Mouse (Mus musculus) spleen, postnatal 4 days (tissue): Measurements from ENCODE around the gene Ccdc188.
A peak's percentile ranks its signal among the peaks of the same experiment; 100 is the strongest.

ENCODE experiments used
- DNase-seq, 2 experiments: peaks; one replicate each; pipeline ENCODE4 v3.0.0; 2022; ENCODE audit warnings: low spot score in 2 of 2

Gene Ccdc188

DNA sequence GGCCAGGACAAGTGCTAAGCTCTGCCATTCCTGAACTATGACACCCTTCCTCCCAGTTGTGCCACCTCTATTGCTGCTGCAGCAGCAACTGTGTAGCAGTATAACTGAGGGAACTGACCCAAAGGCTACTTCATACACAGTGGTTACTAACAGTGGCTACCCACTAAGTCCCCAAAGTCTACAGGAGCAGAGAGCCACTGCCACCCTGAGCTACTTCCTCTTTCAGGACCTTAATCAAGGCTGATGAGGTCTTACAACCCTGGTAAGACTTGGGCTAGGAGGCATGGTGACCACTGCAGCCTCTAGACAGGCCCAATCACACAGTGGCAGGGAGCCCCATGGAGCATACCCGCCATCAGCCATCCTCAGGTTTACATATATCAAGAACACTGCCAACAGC lies 15.6 kb upstream of the Ccdc188 start:
- no peak for DNase-seq

DNA sequence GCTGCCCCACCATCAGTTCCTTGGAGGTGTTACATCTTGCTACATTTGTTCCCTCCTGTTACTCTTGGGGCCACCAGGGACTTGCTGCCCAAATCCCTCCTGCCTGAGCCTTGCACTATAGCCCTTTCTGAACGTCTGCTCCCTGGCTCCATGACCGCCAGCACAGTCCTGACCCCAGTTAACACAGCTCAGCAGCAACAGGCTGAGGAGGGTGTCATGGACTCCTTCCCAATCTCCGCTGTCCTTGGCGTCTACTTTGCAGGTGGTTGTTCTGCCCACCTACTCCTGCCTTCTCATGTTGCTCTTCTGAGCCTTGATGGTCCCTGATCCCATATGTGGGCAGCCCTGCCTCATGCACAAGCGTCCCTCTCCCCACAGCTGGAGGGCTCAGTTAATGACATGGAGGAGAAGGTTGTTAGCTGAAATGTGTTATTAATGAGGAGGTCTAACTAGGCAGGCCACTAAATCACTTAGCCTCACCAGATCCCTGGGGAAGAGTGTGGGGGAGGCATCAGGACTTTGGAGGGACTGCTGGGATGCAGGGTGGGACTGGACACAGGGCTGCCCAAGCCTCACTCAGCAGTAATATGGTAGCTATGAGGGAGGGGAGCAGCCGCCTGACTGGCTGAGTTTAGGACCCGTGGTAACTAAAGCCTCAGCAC lies 14.1 kb upstream of the Ccdc188 start:
- no peak for DNase-seq

DNA sequence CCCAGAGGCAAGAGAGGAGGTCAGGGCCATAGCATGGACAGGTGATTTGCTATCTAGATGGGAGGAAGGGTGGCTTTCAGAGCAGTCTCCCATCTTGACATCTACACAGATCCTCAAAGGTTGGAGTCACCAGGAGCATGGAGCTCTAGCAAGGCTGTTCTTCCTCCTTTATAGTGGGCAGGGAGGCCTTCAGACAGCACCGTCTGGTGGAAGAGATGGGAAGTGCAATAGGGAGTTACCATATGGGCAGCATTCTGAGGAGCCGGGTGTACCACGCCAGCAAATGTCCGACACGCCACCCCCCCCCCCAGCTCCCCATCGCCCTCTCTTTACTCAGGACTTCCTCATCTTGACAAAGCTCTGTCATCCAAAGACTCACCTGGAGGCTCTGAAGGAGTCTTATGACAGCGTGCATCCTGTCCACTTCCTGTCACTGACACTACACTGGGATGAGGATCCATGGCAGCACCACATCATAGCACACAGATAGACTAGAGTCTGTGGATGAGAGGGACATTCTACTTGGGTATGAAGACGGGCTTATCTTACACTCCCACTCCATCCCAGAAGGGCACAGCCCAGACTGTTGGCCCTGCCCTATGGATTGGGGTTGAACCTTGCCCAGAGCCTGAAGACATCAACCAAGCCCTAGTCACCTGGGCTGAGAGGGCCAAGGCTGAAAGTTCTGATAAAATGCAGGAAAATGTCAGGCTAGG lies 6.8 kb upstream of the Ccdc188 start:
- DNase-seq = peak; percentile 66 to 87

DNA sequence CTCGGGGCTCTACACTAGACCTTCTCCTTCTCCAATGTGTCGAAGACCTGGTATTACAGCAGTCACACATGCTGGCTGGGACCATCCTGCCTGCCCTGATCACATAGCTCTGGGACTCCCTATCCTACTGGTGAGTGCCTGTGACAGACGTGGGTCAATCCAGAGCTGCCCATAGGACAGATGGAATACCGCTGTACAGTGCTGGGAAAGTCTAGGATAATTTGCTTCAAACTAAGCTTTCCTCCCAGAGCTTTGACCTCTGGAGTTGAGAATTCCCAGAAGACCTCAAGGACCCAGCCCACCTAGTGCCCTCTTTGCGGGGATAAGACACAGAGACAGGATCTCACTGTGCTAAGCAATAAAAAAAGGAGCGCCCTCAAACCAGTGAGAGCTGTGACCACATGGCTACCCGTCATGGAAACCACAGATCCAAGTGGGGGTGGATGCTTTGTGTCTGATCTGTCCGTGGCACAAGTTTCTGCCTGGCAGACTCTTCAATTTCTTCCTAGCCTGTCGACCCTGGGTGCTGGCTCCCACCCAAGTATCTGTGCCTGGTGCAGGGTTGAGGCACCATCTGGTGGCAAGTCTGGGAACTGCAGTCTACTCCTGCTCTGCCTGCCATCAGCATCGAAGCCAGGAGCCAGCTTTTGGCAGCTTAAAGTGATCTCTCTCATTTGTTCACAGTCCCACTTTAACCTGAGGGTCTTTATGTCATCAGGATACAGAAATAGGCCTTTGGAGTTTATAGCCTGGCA lies 6.1 kb upstream of the Ccdc188 start:
- peak; percentile 79 to 92 for DNase-seq

DNA sequence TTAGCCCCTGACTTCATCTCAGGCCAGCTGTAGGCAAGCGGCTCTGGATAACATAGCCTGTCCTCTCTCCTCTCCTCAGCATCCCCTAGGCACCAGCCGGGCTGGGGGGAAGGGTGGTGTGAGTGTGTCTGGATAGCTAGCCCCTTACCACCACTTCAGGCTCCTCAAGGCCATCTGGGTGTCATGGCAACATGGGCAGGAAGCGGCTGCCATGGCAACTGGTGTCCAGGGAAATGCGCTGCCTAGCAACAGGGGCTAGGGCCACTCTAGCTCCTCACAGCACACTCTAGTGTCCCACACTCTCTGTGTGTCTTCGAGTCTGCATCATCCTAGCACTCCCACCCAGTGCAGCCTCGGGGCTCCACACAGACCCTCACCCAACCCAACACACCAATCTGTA lies 4.0 kb upstream of the Ccdc188 start:
- no peak for DNase-seq

DNA sequence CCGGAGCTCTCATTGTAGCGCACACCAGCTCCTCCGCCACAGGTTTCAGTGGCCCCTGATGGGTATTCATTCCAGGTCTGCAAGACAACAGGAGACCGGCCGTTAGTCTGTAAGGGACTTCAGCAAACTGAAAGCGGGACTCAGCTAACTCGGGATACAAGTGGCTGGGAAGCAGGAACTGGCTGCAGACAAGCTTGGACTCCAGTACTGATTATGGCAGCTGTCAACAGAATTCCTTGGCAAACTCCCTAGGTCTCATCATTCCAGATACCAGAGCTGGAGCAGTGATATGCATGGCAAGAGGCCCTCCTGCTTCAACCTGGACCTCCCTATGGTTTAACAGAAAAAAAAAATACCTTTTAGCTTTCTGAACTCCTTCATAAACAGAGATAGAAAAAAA lies 2.8 kb upstream of the Ccdc188 start:
- DNase-seq = no peak

DNA sequence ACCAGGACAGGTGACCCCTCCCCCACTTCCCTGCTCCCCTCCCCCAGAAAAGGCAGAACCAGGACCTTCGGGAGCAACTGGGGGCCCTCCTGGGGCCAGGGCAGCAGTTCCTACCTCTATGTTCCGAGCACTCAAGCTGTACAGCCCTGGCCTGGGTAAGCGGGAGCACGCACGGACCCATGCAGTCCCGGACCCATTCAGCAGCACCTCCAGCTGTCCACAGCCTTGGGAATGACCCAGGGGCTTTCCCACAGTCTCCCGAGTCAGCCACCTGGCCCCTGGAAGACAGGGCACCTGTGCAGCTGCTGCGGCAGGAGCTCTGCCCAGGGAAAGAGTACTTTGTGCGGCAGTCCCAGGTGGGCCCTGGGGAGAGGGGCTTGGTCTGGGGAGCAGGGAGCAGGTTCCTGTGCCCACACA lies 909 bp downstream of the Ccdc188 start:
- DNase-seq = no peak

DNA sequence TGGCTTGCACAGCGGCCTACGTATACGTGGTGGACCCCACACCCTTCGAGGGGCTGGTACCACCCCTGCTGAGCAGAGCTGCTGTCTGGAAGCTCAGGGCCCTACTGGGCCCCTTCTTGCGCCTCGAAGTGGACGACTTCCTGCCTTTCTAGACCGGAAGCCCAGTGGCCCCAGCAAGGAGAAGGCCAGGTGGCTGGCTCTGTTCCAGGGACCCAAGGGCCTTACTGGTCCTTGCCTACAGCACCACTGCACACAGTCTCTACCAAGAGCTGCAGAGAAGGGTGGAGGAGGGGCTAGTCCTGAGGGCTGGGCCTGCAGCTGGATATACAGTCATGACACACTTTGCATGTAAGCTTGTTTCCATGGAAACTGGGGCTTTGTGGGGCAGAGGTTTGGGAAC lies 2.3 kb downstream of the Ccdc188 start:
- DNase-seq = peak; percentile 34 to 74

DNA sequence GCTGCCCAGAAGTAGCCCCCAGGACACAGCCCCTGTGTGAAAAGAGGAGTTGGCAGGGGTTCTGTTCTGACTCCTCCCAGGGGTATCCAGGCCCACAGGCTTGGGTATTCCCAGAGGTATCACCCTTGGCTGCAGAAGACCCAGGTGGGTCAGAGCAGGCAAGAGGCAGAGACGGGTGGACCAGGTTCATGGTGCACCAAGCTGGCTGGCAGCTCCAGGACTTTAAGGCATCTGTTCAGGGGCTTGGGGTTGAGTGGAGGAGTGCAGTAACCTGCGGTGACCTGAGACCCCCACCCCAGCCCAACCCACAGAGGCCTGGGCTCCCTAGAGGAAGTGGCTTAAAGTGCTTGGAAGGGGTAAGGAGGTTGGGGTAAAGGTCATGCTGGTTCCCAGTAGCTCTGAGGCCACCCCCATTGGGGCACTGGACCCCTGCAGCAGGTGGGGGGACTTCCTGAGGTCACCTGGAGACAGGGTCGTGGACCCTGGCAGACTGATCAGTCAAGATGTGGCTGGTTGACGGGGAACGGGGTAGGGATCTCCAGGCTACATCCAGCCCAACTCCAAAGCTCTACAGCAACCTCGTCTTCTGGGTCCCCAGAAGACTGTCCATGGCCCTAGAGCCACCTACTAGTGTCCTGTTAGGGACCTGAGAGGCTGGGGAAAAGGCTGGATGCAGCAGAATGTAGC lies 3.3 kb downstream of the Ccdc188 start:
- no peak for DNase-seq

DNA sequence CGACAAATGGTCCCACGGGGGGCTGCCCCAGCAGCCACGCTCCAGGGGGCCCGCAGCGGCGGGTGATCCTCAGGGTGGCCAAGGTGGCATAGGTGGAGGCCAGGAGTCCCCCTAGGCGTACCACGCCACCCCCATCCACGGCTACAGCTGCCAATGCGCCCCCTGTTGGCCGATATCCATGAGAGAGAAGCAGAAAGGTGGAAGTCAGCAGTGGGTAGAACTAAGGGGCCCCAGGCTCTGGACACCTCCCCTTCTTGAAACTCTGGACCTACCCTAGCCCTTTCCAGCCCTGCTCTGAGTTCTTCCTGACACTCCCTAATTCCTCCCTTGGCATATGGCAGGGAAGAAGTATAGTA lies 3.8 kb downstream of the Ccdc188 start:
- no peak for DNase-seq

DNA sequence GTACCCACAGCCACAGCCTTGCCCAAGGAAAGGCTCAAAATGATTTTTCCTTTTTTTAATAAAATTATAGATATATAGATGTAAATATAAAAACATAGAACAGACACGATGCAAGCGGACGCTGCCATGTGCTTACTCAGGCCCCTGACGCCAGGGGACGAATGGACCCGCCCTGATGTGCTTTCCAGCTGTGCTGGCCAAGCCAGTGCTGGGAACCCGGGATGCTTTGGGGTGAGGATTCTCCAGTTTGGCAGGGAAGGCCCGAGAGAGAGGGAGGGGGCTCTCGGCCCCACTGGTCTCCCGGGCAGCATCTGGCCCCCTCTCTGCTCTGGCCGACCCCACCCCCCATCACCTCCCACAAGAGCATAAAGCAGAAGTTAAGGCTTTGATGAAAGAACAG lies 4.5 kb downstream of the Ccdc188 start:
- DNase-seq = no peak

DNA sequence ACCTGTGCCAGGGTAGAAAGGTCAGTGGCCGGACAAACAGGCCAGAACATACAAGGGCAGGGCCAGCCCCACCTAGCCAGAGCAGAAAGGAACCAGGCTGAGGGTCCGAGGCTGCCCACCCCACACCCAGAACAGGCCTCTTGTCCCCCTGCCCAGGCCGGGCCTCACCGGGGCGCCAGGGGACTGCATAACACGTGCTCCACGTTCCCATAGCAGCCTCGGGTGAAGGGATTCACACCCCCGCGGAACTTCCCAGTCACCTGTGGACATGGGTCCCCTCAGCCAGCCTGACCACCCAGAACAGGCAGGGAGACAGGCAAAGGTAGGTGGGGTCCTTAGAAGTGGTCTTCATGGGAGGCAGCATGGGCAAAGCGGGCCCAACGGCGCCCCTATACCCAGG lies 9.5 kb downstream of the Ccdc188 start:
- DNase-seq = no peak

DNA sequence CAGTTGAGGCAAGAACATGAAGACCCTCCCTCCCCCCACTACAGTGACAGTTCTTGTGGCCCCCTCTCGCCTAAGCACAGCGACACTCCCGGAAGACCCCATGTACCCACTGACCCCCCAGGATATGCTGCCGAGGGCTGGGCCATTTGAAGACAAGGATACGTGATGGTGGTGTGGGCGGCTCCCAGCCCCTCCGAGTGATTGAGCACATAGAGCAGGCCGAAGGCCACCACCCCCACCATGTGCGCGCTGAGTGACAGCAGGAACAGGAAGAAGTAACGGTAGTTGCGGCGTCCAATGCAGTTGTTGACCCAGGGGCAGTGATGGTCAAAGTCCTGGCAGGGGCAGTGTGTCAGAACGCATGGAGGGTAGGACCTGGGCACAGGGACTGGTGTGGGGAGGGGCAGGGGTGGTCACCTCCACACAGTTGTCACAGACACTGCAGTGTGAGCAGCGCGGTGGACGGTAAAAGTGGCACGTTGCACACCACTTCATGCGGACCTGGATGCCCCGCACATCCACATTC lies 10.3 kb downstream of the Ccdc188 start:
- no peak for DNase-seq

DNA sequence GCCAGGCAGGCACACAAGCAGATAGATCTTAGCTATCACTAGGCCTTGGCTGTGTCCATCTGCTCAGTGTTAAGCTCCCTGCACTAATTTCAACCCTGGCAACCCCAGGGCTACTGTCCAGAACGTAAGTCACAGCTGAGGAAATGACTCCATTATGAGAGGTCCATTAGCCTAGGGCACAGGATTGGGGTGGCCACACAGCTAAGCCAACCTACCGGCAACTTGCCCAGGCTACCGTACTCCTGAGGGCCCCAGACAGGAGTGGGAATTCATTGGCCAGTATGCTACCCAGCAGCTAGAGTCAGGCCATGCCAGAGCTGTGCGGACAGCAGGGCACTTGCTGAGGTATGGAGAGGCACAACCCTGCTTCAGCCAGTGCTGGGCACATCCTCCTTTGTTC lies 11.2 kb downstream of the Ccdc188 start:
- no peak for DNase-seq

DNA sequence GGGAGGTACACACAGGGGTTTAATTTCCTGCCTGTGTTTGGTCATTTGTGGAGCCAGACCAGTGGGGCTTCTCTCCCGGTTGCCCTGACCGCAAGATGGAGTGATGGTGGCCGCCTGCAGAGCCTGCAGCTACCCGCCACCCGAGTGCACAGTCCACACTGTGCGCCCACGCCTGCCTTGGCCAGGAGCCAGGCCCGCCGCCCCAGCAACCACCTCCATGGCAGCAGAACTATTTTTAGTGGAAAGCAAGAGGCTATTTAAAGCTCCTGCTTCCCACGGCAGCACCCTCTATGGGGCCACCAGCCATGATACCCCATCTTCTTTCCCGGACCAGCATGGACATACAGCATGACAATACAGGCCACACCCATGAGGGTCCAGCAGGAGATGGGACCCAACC lies 11.9 kb downstream of the Ccdc188 start:
- no peak for DNase-seq

DNA sequence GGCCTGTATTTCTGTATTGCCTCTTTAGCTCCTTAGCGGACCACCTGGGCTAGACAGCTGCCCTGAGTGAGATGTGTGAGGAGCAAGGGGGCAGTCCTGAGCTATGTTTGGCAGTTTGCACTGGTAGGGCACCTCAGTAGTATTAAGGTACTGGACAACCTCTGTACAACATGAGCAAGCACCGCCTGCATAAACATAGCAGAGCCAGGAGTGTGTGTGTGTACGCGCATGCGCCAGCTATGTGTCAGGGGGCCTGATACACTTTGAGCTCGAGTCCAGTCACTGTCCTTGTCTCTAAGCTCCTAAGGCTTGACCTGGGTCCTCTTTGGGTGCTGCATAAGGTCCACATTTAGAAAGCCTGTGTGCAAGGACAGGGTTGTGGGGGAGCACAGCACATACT lies 12.9 kb downstream of the Ccdc188 start:
- no peak for DNase-seq

DNA sequence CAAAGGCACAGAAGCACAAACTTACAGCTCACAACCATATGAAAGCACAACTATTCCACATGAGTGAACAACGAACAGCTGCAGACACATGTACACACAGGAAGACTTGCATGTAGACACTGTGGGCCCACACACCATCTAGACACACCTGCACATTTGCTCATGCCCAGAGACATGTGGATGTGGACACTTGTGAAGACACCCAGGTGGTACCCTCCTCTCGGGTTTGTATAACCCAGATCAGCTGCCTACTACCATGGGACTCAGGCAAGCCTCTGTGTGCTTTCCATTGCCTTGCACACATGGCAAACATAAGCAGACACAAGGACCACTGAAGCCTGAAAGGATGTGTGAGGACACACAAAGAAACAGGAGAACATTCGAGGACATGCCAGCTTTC lies 13.4 kb downstream of the Ccdc188 start:
- no peak for DNase-seq

DNA sequence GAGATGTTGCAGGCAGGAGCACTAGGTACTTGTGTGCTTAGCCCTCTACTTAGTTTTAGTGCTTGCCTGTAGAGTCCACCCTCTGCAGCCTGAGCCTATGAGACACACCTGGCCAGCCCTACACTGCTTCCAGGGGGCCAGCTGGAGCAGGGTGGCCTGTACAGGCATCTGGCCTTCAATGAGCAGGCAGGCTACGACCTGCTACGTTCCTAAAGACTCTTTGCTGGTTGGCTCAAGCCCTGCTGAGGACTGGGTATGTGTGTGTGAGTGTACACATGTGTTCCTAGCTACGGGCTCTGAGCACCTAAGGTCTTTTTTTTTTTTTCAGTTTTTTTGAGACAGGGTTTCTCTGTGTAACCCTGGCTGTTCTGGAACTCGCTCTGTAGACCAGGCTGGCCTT lies 13.8 kb downstream of the Ccdc188 start:
- no peak for DNase-seq

DNA sequence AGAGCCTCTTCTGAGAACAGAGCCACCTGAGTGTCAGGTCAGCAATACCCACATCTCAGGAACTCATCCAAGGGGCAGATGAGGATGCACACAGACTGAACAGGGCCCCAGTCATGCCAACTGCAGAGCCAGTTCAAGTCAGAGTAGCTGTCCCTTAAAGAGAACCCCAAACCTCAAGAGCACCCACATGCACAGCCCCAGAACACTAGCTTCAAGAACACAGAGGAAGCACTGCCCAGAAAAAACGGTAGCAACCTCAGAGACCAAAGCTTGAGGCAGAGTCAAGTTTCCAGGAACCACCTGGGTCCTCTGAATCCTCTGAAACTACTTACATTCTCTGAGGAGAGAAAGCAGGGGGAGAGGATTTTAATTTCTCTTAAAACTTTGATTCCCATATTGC lies 15.8 kb downstream of the Ccdc188 start:
- no peak for DNase-seq

DNA sequence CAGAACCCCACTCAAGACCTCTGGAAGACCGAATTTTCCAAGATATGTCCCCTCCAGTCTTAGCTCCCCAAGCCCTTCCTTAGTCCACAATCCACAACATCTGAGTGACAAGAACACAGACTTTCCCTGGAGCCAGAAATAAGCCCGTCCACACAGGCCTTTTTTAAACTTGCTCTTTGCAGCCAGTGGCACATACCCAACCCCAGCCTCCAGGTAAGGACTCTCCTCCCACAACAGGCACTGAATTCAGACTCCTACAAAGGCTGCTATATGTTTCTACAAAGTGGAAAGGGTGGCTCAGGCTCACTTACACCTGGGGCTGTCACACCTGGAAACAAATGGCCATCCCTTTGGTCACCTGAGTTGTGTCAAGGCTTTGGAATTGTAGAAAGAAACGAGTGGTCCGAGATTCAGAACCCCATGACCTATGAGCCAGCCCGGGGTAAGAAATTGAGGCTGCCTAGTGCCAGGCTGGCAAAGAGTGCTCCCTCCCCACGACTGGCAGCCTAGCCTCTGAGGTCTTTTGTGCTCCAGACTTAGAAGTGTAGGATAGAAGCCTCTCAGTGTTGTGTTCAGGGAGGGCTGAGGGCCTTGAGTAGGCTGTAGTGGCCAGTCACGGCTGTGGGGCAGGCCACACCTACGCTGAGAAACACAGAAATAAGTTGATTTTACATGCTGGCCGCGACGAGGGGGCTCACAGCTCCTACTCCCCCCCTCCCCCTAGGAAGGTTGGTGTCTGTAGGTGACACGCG lies 16.4 kb downstream of the Ccdc188 start:
- no peak for DNase-seq

DNA sequence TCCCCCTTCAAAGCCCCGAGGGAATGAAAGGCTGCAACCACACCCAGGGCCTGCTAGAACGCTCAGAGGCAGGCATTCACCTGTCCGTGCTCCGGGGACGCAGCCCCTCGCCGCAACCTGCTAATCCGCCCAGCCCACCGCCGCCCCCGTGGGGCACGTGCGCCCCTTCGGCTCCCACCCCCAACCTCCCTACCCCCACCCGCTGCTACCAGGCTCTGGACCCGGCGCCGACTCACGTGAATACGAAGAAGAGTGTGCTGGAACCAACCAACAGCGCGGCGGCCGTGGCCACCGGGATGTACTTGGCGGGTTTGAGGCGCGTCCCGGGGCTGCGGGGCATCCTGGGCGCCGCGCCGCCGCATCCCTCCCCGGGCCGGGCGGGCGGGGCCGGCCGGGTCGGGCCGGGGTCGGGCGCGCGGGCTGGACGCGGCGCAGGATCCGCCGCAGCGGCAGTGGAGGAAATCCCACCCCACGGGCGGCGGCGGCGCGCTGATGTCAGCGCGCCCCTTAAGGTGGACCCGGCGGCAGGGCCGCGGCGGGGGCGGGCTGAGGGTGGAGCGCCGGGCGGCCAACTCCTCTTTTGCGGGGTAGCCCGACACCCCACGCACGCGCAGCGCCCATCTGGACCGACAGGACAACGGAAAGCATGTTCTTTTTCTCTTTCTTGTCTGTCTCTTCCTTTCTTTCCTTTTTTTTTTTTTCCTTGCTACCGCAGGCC lies 17.2 kb downstream of the Ccdc188 start, which contains the start of gene Zdhhc8:
Zdhhc8 (minus strand) TSS at position 466 of the 718 bp plus-strand sequence.
- peak; percentile 38 to 73 for DNase-seq
